Mouse (Mus musculus) MEL (cell line): Measurements from ENCODE around the gene Olfr1009.

ENCODE experiments used
- CTCF ChIP-seq, 3 experiments: IDR thresholded peaks in 2 of 3; conservative IDR thresholded peaks in 1 of 3; 2 replicates each; pipeline ENCODE4 v1.5.1; 2011 to 2012; ENCODE audit warnings: low read length in 3 of 3, low read depth in 2 of 3, mild to moderate bottlenecking in 2 of 3, improper control_type of control experiment in 1 of 3, inconsistent platforms in 1 of 3, mixed read lengths in 1 of 3, moderate library complexity in 1 of 3; ENCODE audit not compliant: control insufficient read depth in 1 of 3, insufficient read depth in 1 of 3, poor library complexity in 1 of 3, severe bottlenecking in 1 of 3
- E2F4 ChIP-seq: IDR thresholded peaks from 2 replicates; pipeline ENCODE4 v1.6.1; 2011; ENCODE audit warnings: low read depth, low read length, improper control_type of control experiment, borderline replicate concordance
- EP300 ChIP-seq, 2 experiments: IDR thresholded peaks; 2 replicates each; pipeline ENCODE4 v1.6.1; 2011; ENCODE audit warnings: improper control_type of control experiment in 2 of 2, low read length in 2 of 2, low read depth in 1 of 2, mild to moderate bottlenecking in 1 of 2
- GABPA ChIP-seq: IDR thresholded peaks from 2 replicates; pipeline ENCODE4 v1.6.1; 2012; ENCODE audit warnings: low read depth, mild to moderate bottlenecking, inconsistent platforms, low read length, improper control_type of control experiment, moderate library complexity
- NRF1 ChIP-seq: IDR thresholded peaks from 2 replicates; pipeline ENCODE4 v1.6.1; 2014; ENCODE audit warnings: low read depth, mild to moderate bottlenecking, inconsistent platforms, low read length, improper control_type of control experiment, moderate library complexity; ENCODE audit not compliant: poor library complexity, insufficient read depth, severe bottlenecking
- POLR2A ChIP-seq, 2 experiments: IDR thresholded peaks; 2 replicates each; pipeline ENCODE4 v1.6.1; 2011 to 2012; ENCODE audit warnings: low read length in 2 of 2, mild to moderate bottlenecking in 2 of 2, control low read depth in 1 of 2, improper control_type of control experiment in 1 of 2, low read depth in 1 of 2, moderate library complexity in 1 of 2; ENCODE audit not compliant: control insufficient read depth in 1 of 2, insufficient read depth in 1 of 2, poor library complexity in 1 of 2
- RAD21 ChIP-seq: IDR thresholded peaks from 2 replicates; pipeline ENCODE4 v1.6.1; 2011; ENCODE audit warnings: mild to moderate bottlenecking, low read depth, low read length, improper control_type of control experiment
- TCF12 ChIP-seq: IDR thresholded peaks from 2 replicates; pipeline ENCODE4 v1.6.1; 2014; ENCODE audit warnings: low read depth, mild to moderate bottlenecking, inconsistent platforms, low read length, improper control_type of control experiment, moderate library complexity
- USF1 ChIP-seq: IDR thresholded peaks from 2 replicates; pipeline ENCODE4 v1.6.1; 2014; ENCODE audit warnings: low read depth, mild to moderate bottlenecking, inconsistent platforms, low read length, improper control_type of control experiment, moderate library complexity

DNA sequence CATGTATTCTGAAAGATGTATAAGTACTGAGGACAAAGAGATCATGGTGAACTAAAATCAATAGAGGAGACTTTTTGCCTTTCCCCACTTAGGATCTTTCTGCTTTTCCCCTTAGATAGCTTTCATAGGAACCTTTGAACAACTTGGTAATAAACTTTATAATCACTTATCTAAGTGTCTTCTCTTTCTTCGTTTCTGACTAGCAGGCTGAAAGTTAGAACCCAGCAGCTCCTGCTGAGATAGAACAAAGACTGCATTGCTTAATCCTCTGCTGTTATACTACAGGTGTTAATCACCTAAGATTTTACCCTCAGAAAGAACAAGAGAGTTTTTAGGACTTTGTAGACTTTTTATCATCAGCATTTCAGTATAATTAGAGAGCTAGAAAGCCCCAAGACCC is 4.1 kb upstream of the Olfr1009 start:
- TF ChIP-seq EP300 (IDR thresholded peaks at IDR 0.05; ENCODE audit: low read depth in 1 of 2, low read length in 2 of 2) (no peak), TCF12 (no peak), E2F4 (no peak), CTCF (IDR thresholded peaks at IDR 0.05 in 2 of 3, conservative IDR thresholded peaks at IDR 0.05 in 1 of 3; ENCODE audit: control insufficient read depth in 1 of 3, insufficient read depth in 1 of 3, low read depth in 2 of 3, low read length in 3 of 3, poor library complexity in 1 of 3, severe bottlenecking in 1 of 3) (no peak), POLR2A (IDR thresholded peaks at IDR 0.05; ENCODE audit: control insufficient read depth in 1 of 2, insufficient read depth in 1 of 2, low read depth in 1 of 2, low read length in 2 of 2, poor library complexity in 1 of 2) (no peak), GABPA (no peak), USF1 (no peak), NRF1 (no peak), RAD21 (no peak)
